8 mouse cellular contexts compared by ENCODE assay signal in the genomic region with DNA sequence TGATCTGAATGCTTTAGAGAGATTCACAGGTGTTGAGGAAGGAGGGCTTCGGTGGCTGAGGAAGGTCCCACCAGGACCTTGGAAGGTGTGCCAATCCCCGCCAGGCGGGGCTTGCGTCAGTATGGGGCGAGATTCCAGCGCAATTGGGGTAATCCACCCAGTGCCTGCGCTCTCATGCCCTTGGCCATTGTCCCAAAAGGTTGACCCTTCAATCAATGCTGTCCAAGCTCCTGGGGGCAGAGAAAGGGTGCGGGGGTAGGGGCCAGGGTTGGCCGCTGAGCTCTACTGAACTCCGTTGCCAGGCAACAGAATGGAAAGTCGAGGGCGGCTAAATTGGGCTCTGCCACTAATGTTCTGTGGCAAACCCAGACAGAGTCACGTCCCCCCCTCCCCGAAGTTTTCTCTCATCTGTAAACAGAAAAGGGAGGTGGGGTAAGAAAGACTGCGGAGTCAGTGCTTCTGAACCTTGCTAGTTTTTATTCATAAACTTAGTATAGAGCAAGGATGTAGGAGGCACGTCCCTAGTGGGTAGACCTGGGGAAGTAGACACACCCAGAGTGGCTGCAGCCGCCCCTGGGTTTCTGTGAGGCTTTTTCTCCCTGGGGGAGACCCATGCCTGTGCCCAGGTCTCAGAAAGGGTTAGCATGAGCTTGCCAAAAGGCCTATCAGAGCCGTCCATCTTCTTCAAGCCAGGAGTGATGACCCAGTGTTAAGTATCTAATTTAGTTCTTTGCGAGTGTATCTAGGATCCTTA. TPM values are rescaled to one million over a fixed set of nuclear protein-coding genes. Genes with fewer than 3 reads are reported as not detected.
DNase-seq lines count a peak whose midpoint lies in the region; ATAC-seq and TF ChIP-seq lines count a peak whose summit lies in the region.

No protein-coding gene starts in this region.

- H3K27me3 ChIP-seq in liver, adult 2 months (ENCODE audit: control insufficient read depth, insufficient read depth, low read length): peaks cover 19% of the 10 kb centered on the region
- peaks cover 49% of the 10 kb centered on the region for H3K27me3 ChIP-seq in embryonic facial prominence, embryonic 14.5 days (replicated peaks; ENCODE audit: control insufficient read depth, insufficient read depth, low read length)
- peaks cover 52% of the 10 kb centered on the region for H3K27me3 ChIP-seq in hindbrain, embryonic 14.5 days (ENCODE audit: control insufficient read depth, insufficient read depth, low read length)
- peaks cover 54% of the 10 kb centered on the region for H3K27me3 ChIP-seq in liver, embryonic 11.5 days (replicated peaks; ENCODE audit: control insufficient read depth, insufficient read depth, low read length)
- peaks cover 16% of the 10 kb centered on the region; the same call in 1 of the 2 replicates for H3K27me3 ChIP-seq in stomach, postnatal 0 days (ENCODE audit: control insufficient read depth, insufficient read depth, low read length)

- no peaks in the 10 kb centered on the region for H3K79me2 ChIP-seq in liver, adult 2 months (ENCODE audit: control insufficient read depth, insufficient read depth, low read length)

- no peak for DNase-seq in liver, adult 2 months (ENCODE audit: extremely low read depth, low read depth, low spot score)
- DNase-seq in liver: no peak
- no peak for DNase-seq in embryonic facial prominence, embryonic 14.5 days (ENCODE audit: low spot score)
- DNase-seq in hindbrain, embryonic 14.5 days (ENCODE audit: low spot score): no peak
- no peak for DNase-seq in liver, embryonic 11.5 days (ENCODE audit: low spot score)
- DNase-seq in stomach, postnatal 0 days (ENCODE audit: low spot score): no peak
- DNase-seq in thymus, postnatal 14 days: no peak
- DNase-seq in frontal cortex, postnatal 25 days (ENCODE audit: low spot score in 2 of 2): no peak

- no peak for ATAC-seq in embryonic facial prominence, embryonic 14.5 days (ENCODE audit: low read depth)
- no peak for ATAC-seq in hindbrain, embryonic 14.5 days (ENCODE audit: low FRiP score)
- no peak for ATAC-seq in liver, embryonic 11.5 days (replicated peaks; ENCODE audit: low FRiP score)
- ATAC-seq in stomach, postnatal 0 days (ENCODE audit: low FRiP score, low TSS enrichment): no peak

- peaks cover 7% of the 10 kb centered on the region for H3K4me1 ChIP-seq in liver, adult 2 months (ENCODE audit: control insufficient read depth, insufficient read depth, low read length)
- H3K4me1 ChIP-seq in embryonic facial prominence, embryonic 14.5 days (ENCODE audit: control insufficient read depth, insufficient read depth, low read length): peaks cover 26% of the 10 kb centered on the region
- peaks cover 18% of the 10 kb centered on the region for H3K4me1 ChIP-seq in hindbrain, embryonic 14.5 days (replicated peaks; ENCODE audit: control insufficient read depth, insufficient read depth, low read length)
- H3K4me1 ChIP-seq in liver, embryonic 11.5 days (replicated peaks; ENCODE audit: control insufficient read depth, insufficient read depth, low read length): peaks cover 7% of the 10 kb centered on the region; the same call in 1 of the 2 replicates
- 0 out of 2 replicates have a peak, but pooled peaks cover 4% of the 10 kb centered on the region for H3K4me1 ChIP-seq in stomach, postnatal 0 days (replicated peaks; ENCODE audit: control insufficient read depth, insufficient read depth)

- H3K27ac ChIP-seq in liver, adult 2 months (replicated peaks; ENCODE audit: insufficient read depth, low read depth, low read length): no peak overlapping the region
- no peak overlapping the region for H3K27ac ChIP-seq in embryonic facial prominence, embryonic 14.5 days (replicated peaks; ENCODE audit: low read depth, low read length)
- no peak overlapping the region for H3K27ac ChIP-seq in hindbrain, embryonic 14.5 days
- H3K27ac ChIP-seq in liver, embryonic 11.5 days (ENCODE audit: low read depth, low read length): no peak overlapping the region
- no peak overlapping the region for H3K27ac ChIP-seq in stomach, postnatal 0 days (replicated peaks)

- H3K4me3 ChIP-seq in liver, adult 2 months (ENCODE audit: insufficient read depth, low read depth, low read length): peak overlapping the region; percentile 53
- H3K4me3 ChIP-seq in embryonic facial prominence, embryonic 14.5 days (ENCODE audit: low read depth, low read length): peak overlapping the region; percentile 52
- peak overlapping the region; percentile 46 for H3K4me3 ChIP-seq in hindbrain, embryonic 14.5 days (replicated peaks; ENCODE audit: low read length)
- peak overlapping the region; percentile 18; the same call in 1 of the 2 replicates for H3K4me3 ChIP-seq in liver, embryonic 11.5 days (ENCODE audit: low read depth, low read length)
- H3K4me3 ChIP-seq in stomach, postnatal 0 days (ENCODE audit: low read depth, low read length): peak overlapping the region; percentile 47

- WGBS in liver, adult 2 months: 26% methylated on average over 19 of the region's 19 CpGs
- 11% methylated on average over 18 of the region's 19 CpGs for WGBS in embryonic facial prominence, embryonic 14.5 days
- WGBS in hindbrain, embryonic 14.5 days: 4% methylated on average over 19 of the region's 19 CpGs
- 10% methylated on average over 19 of the region's 19 CpGs for WGBS in liver, embryonic 11.5 days
- 17% methylated on average over 19 of the region's 19 CpGs for WGBS in stomach, postnatal 0 days

- H3K4me2 ChIP-seq in embryonic facial prominence, embryonic 14.5 days (ENCODE audit: low read depth, low read length): peak overlapping the region; percentile 93
- peak overlapping the region; percentile 90 for H3K4me2 ChIP-seq in hindbrain, embryonic 14.5 days (replicated peaks)
- peak overlapping the region; percentile 75 for H3K4me2 ChIP-seq in liver, embryonic 11.5 days
- H3K4me2 ChIP-seq in stomach, postnatal 0 days (replicated peaks; ENCODE audit: low read depth): peak overlapping the region; percentile 83

- no peak for TF ChIP-seq EP300 in stomach, postnatal 0 days (optimal IDR thresholded peaks at IDR 0.05)

- no peak for TF ChIP-seq CTCF in liver, adult 2 months (IDR thresholded peaks at IDR 0.05; ENCODE audit: low read depth, low read length)
- TF ChIP-seq CTCF in stomach, postnatal 0 days (IDR thresholded peaks at IDR 0.05; ENCODE audit: low read depth): no peak

- H3K9ac ChIP-seq in liver, adult 2 months (ENCODE audit: low read depth, low read length): peak overlapping the region; percentile 49
- peak overlapping the region; percentile 19 for H3K9ac ChIP-seq in embryonic facial prominence, embryonic 14.5 days (ENCODE audit: low read depth, low read length)
- no peak overlapping the region for H3K9ac ChIP-seq in hindbrain, embryonic 14.5 days
- H3K9ac ChIP-seq in liver, embryonic 11.5 days (ENCODE audit: low read depth, low read length): no peak overlapping the region
- 0 out of 2 replicates have a peak overlapping the region, but pooled peaks have one; percentile 45 for H3K9ac ChIP-seq in stomach, postnatal 0 days (ENCODE audit: low read length)

- H3K36me3 ChIP-seq in liver, adult 2 months (ENCODE audit: control insufficient read depth, insufficient read depth, low read length): no peaks in the 10 kb centered on the region
- no peaks in the 10 kb centered on the region for H3K36me3 ChIP-seq in embryonic facial prominence, embryonic 14.5 days (ENCODE audit: control insufficient read depth, insufficient read depth, low read length)
- H3K36me3 ChIP-seq in hindbrain, embryonic 14.5 days (replicated peaks; ENCODE audit: control insufficient read depth, insufficient read depth): no peaks in the 10 kb centered on the region
- H3K36me3 ChIP-seq in liver, embryonic 11.5 days (ENCODE audit: control insufficient read depth, insufficient read depth, low read length): no peaks in the 10 kb centered on the region
- H3K36me3 ChIP-seq in stomach, postnatal 0 days (ENCODE audit: control insufficient read depth, insufficient read depth, low read length): no peaks in the 10 kb centered on the region

- no peak for TF ChIP-seq POLR2A in liver, adult 2 months (IDR thresholded peaks at IDR 0.05; ENCODE audit: extremely low read depth, insufficient read depth, low read length)

- H3K9me3 ChIP-seq in embryonic facial prominence, embryonic 14.5 days (ENCODE audit: control insufficient read depth, low read length): no peaks in the 10 kb centered on the region
- no peaks in the 10 kb centered on the region for H3K9me3 ChIP-seq in hindbrain, embryonic 14.5 days (ENCODE audit: control insufficient read depth, low read length)
- H3K9me3 ChIP-seq in liver, embryonic 11.5 days (ENCODE audit: control insufficient read depth, low read length): no peaks in the 10 kb centered on the region
- H3K9me3 ChIP-seq in stomach, postnatal 0 days (ENCODE audit: control insufficient read depth, low read length): no peaks in the 10 kb centered on the region

RNA-seq across cellular contexts. Expression of gene Bmp6, which starts 2.3 kb away (rescaled TPM):
- total RNA-seq in liver, adult 2 months (2014; rRNA removed): 2.9 and 4.0 TPM in 2 replicates
- polyA plus RNA-seq in liver, adult 2 months (2012; rRNA removed): 2.6 and 3.3 TPM in 2 replicates
- polyA plus RNA-seq in embryonic facial prominence, embryonic 14.5 days (2014; fragmentation: Nextera tagmentation; extraction: Ambion mirVana): 3.7 and 3.9 TPM in 2 replicates
- polyA plus RNA-seq in hindbrain, embryonic 14.5 days (2014; fragmentation: Nextera tagmentation; extraction: Ambion mirVana): 7.4 and 8.9 TPM in 2 replicates
- 0.27 and 0.57 TPM in 2 replicates for polyA plus RNA-seq in liver, embryonic 11.5 days (2014; fragmentation: Nextera tagmentation; extraction: Ambion mirVana)
- 1.6 and 1.7 TPM in 2 replicates for polyA plus RNA-seq in stomach, postnatal 0 days (2015; fragmentation: Nextera tagmentation; extraction: Ambion mirVana)

Comparison
In these comparisons a context has a peak if more than half of its experiments do, and no peak if none do; other contexts are left out.
1. H3K9ac ChIP-seq: peak in liver, adult 2 months (single experiment), embryonic facial prominence, embryonic 14.5 days (single experiment) and stomach, postnatal 0 days (single experiment); none in hindbrain, embryonic 14.5 days (single experiment) and liver, embryonic 11.5 days (single experiment).
2. Peak in every context shown above with its lines, with median percentiles within 50 percentile points of each other: H3K4me3 ChIP-seq and H3K4me2 ChIP-seq.